Mouse (Mus musculus): ENCODE data around the gene Fkrp. TPM values are rescaled to one million over a fixed set of nuclear protein-coding genes. Genes with fewer than 3 reads are reported as not detected.
A peak's percentile ranks its signal among the peaks of the same experiment; 100 is the strongest.

Gene Fkrp
- 36.3 and 36.6 TPM in 2 replicates for polyA plus RNA-seq (2015; fragmentation: Nextera tagmentation; extraction: Ambion mirVana)

DNA sequence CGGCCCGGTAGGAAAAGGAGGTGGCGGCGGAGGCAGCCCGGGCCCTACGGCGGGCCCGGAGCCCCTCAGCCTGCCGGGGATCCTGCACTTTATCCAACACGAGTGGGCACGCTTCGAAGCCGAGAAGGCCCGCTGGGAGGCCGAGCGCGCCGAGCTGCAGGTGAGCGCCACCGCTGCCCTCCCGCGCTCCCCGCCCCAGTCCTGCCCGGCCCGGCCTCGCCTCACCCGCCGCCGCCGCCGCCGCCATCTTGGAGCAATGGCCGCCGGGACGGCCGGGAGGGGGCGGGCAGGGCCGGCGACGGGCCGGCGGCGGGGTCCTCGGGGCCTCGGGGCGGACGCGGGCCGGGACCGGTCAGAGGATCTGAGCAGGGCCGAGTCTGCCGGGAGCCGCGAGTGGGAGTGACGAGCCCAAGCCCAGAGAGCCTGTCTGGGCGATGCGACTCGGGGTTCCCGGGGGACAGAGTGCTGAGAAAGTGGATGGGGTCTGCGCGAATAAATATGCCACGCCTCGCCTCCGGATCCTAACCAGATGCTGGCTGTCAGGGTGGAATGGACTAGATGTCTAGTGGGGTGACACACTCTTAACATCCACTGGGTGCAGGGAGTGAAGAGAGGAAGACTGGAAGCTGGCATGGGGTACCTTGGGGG is at the start of gene Fkrp:
TSS of gene Fkrp (minus strand) at position 258 of the 648 bp plus-strand sequence.
- Histone ChIP-seq H3K27ac (ENCODE audit: low read length) (peak within 1 kb of the TSS; percentile 95), H3K27me3 (ENCODE audit: insufficient read depth, low read length) (no peaks in the 10 kb centered on the region), H3K9me3 (ENCODE audit: low read length) (no peaks in the 10 kb centered on the region), H3K4me1 (ENCODE audit: insufficient read depth, low read length) (peaks cover 36% of the 10 kb centered on the region), H3K4me2 (replicated peaks; ENCODE audit: low read depth, low read length) (peak within 1 kb of the TSS; percentile 70), H3K9ac (replicated peaks; ENCODE audit: low read length) (peak within 1 kb of the TSS; percentile 99), H3K4me3 (ENCODE audit: low read length) (peak within 1 kb of the TSS; percentile 84), H3K36me3 (ENCODE audit: insufficient read depth, low read length) (peaks cover 16% of the 10 kb centered on the region)
- under 1% methylated on average over 53 of the region's 64 CpGs for WGBS
- ATAC-seq (ENCODE audit: low FRiP score, low TSS enrichment): peak; percentile 79

DNA sequence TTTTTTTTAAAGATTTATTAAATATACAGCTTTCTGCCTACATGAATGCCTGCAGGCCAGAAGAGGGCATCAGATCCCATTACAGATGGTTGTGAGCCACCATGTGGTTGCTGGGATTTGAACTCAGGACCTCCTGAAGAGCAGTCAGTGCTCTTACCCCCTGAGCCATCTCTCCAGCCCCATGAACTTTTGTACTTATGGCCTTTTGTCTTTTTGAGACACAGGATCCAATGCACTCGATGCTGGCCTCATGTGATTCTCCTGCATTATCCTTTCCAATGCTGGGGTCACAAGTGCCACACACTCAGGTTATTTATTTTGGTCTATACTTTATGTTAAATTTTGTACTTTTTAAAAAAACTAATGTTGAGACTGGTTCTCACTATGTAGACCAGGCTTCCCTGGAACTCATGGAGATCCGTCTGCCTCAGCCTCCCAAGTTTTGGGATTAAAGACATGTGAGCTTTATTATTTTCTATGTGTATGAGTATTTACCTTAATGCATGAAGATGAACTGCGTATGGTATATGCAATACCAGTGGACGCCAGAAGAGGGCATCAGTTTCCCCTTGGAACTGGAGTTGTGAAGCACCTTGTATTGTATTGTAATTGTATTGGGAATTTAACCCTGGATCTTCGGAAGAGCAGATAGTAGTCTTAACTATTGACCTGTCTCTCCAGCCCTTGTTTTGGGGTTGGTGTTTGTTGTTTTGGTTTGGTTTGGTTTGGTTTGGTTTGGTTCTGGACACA is 43.5 kb upstream of the Fkrp start:
- no peak overlapping the region for H3K9ac ChIP-seq (replicated peaks; ENCODE audit: low read length)
- H3K27ac ChIP-seq (ENCODE audit: low read length): no peak overlapping the region
- no peaks in the 10 kb centered on the region for H3K4me1 ChIP-seq (ENCODE audit: insufficient read depth, low read length)
- 33% methylated on average over 5 of the region's 5 CpGs for WGBS
- no peak overlapping the region for H3K4me3 ChIP-seq (ENCODE audit: low read length)
- peaks cover 33% of the 10 kb centered on the region for H3K36me3 ChIP-seq (ENCODE audit: insufficient read depth, low read length)
- ATAC-seq (ENCODE audit: low FRiP score, low TSS enrichment): no peak
- H3K4me2 ChIP-seq (replicated peaks; ENCODE audit: low read depth, low read length): no peak overlapping the region
- no peaks in the 10 kb centered on the region for H3K9me3 ChIP-seq (ENCODE audit: low read length)
- no peaks in the 10 kb centered on the region for H3K27me3 ChIP-seq (ENCODE audit: insufficient read depth, low read length)

- H3K4me3 ChIP-seq (ENCODE audit: low read length): no peak overlapping the region
- H3K9ac ChIP-seq (replicated peaks; ENCODE audit: low read length): no peak overlapping the region
- no peaks in the 10 kb centered on the region for H3K4me1 ChIP-seq (ENCODE audit: insufficient read depth, low read length)
- WGBS: 21% methylated on average over 17 of the region's 17 CpGs
- no peak for ATAC-seq (ENCODE audit: low FRiP score, low TSS enrichment)
- peaks cover 38% of the 10 kb centered on the region for H3K36me3 ChIP-seq (ENCODE audit: insufficient read depth, low read length)
- no peak overlapping the region; the same call in 1 of the 2 replicates for H3K4me2 ChIP-seq (replicated peaks; ENCODE audit: low read depth, low read length)
- no peaks in the 10 kb centered on the region for H3K9me3 ChIP-seq (ENCODE audit: low read length)
- no peaks in the 10 kb centered on the region for H3K27me3 ChIP-seq (ENCODE audit: insufficient read depth, low read length)
- no peak overlapping the region for H3K27ac ChIP-seq (ENCODE audit: low read length)
Measured at GRCm38 (mm10) chr7:16858336-16858735, 41.8 kb upstream of the Fkrp start.

DNA sequence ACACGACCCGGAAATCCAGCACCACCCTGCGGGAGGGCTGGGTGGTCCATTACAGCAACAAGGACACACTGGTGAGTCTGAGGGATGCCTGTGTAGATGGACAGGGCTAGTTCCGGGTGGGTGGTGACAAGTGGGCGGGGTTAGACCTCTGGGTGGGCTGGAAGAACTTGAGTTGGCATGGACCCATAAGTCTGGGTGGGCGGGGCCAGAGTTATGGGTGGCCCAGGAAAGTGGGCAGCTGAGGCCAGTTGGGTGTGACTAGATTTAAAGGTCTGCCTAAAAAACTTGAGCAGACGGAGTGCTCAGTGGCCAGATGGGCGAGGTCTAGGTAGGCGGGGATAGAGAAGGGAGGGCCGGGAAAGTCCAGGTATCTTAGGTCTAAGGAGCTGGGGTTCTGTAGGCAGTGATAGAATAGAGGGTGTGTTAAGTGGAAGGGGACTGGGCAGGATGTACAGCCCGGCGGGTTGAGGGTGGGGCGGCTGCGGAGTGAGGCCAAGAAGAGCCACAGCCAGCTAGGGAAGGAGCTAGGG is 36.8 kb upstream of the Fkrp start:
- no peak overlapping the region for H3K27ac ChIP-seq (ENCODE audit: low read length)
- H3K4me1 ChIP-seq (ENCODE audit: insufficient read depth, low read length): no peaks in the 10 kb centered on the region
- H3K27me3 ChIP-seq (ENCODE audit: insufficient read depth, low read length): no peaks in the 10 kb centered on the region
- no peak overlapping the region for H3K4me3 ChIP-seq (ENCODE audit: low read length)
- H3K36me3 ChIP-seq (ENCODE audit: insufficient read depth, low read length): peaks cover 67% of the 10 kb centered on the region
- no peaks in the 10 kb centered on the region for H3K9me3 ChIP-seq (ENCODE audit: low read length)
- H3K9ac ChIP-seq (replicated peaks; ENCODE audit: low read length): no peak overlapping the region
- WGBS: 79% methylated on average over 14 of the region's 14 CpGs
- no peak for ATAC-seq (ENCODE audit: low FRiP score, low TSS enrichment)
- no peak overlapping the region for H3K4me2 ChIP-seq (replicated peaks; ENCODE audit: low read depth, low read length)

DNA sequence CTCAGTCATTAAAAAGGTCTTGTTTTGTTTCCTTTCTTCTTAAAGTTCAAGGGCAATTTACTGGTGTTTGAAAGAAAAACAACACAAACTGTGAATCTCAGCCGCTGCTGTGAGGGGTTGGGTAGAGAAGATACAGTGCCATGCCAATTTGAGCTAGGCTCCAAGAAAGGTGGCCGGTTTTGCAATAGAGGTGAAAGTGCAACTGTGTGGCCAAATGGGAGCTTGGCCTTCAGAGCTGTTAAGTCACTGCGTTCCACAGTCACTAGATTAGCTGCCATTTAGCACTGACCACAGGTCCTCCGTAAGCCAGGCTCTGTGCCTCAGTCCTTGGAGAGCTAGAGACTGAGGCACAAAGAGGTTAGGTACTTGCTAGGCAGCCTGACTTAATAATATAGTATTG is 35.1 kb upstream of the Fkrp start:
- Histone ChIP-seq H3K27ac (ENCODE audit: low read length) (no peak overlapping the region), H3K4me3 (ENCODE audit: low read length) (no peak overlapping the region), H3K36me3 (ENCODE audit: insufficient read depth, low read length) (peaks cover 62% of the 10 kb centered on the region), H3K27me3 (ENCODE audit: insufficient read depth, low read length) (no peaks in the 10 kb centered on the region), H3K9ac (replicated peaks; ENCODE audit: low read length) (no peak overlapping the region), H3K9me3 (ENCODE audit: low read length) (no peaks in the 10 kb centered on the region), H3K4me1 (ENCODE audit: insufficient read depth, low read length) (no peaks in the 10 kb centered on the region), H3K4me2 (replicated peaks; ENCODE audit: low read depth, low read length) (no peak overlapping the region)
- WGBS: 65% methylated on average over 4 of the region's 4 CpGs
- no peak for ATAC-seq (ENCODE audit: low FRiP score, low TSS enrichment)

DNA sequence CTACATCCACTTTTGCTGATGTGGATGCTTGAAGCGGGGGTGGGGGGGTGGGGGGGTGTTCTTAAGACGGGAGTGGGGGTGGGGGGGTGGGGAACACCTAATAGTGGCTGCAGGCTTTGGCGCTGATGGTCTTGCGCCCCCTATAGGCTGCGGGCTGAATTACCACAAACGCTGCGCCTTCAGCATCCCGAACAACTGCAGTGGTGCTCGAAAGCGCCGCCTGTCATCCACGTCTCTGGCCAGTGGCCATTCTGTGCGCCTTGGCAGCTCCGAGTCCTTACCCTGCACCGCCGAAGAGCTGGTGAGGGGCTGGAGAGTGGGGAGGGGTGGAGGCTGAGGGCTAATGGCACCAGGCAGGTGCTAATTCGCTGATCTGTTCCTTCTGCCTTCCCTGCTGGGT is 32.0 kb upstream of the Fkrp start:
- H3K4me3 ChIP-seq (ENCODE audit: low read length): no peak overlapping the region
- H3K9me3 ChIP-seq (ENCODE audit: low read length): no peaks in the 10 kb centered on the region
- H3K9ac ChIP-seq (replicated peaks; ENCODE audit: low read length): no peak overlapping the region
- ATAC-seq (ENCODE audit: low FRiP score, low TSS enrichment): no peak
- 28% methylated on average over 17 of the region's 17 CpGs for WGBS
- H3K4me1 ChIP-seq (ENCODE audit: insufficient read depth, low read length): peaks cover 23% of the 10 kb centered on the region
- no peaks in the 10 kb centered on the region for H3K27me3 ChIP-seq (ENCODE audit: insufficient read depth, low read length)
- H3K4me2 ChIP-seq (replicated peaks; ENCODE audit: low read depth, low read length): no peak overlapping the region
- peaks cover 33% of the 10 kb centered on the region for H3K36me3 ChIP-seq (ENCODE audit: insufficient read depth, low read length)
- no peak overlapping the region for H3K27ac ChIP-seq (ENCODE audit: low read length)

GRCm38 (mm10) chr7:16847507-16847906 is 31.0 kb upstream of the Fkrp start:
- H3K27me3 ChIP-seq (ENCODE audit: insufficient read depth, low read length): no peaks in the 10 kb centered on the region
- ATAC-seq (ENCODE audit: low FRiP score, low TSS enrichment): no peak
- no peak overlapping the region for H3K4me3 ChIP-seq (ENCODE audit: low read length)
- H3K9me3 ChIP-seq (ENCODE audit: low read length): no peaks in the 10 kb centered on the region
- peaks cover 28% of the 10 kb centered on the region for H3K4me1 ChIP-seq (ENCODE audit: insufficient read depth, low read length)
- no peak overlapping the region for H3K9ac ChIP-seq (replicated peaks; ENCODE audit: low read length)
- no peak overlapping the region for H3K4me2 ChIP-seq (replicated peaks; ENCODE audit: low read depth, low read length)
- peaks cover 28% of the 10 kb centered on the region for H3K36me3 ChIP-seq (ENCODE audit: insufficient read depth, low read length)
- no peak overlapping the region for H3K27ac ChIP-seq (ENCODE audit: low read length)
- WGBS: 84% methylated on average over 19 of the region's 19 CpGs

DNA sequence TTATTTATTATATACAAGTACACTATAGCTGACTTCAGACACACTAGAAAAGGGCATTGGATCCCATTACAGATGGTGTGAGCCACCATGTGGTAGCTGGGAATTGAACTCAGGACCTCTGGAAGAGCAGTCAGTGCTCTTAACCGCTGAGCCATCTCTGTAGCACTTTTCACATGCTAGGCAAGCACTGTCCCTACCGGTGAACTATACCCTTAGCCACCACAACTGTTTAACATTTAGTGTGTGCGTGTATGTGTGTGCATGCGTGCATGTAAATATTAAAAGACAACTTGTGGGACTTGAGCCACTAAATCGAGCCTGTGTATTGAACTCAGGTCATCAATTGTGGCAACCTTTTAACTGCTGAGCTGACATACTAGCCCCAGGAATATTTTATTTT is 30.2 kb upstream of the Fkrp start:
- no peak overlapping the region for H3K27ac ChIP-seq (ENCODE audit: low read length)

GRCm38 (mm10) chr7:16845820-16846167 is 29.3 kb upstream of the Fkrp start:
- Histone ChIP-seq H3K27ac (ENCODE audit: low read length) (peak overlapping the region; percentile 85), H3K4me1 (ENCODE audit: insufficient read depth, low read length) (peaks cover 37% of the 10 kb centered on the region), H3K4me2 (replicated peaks; ENCODE audit: low read depth, low read length) (peak overlapping the region; percentile 98), H3K9ac (replicated peaks; ENCODE audit: low read length) (peak overlapping the region; percentile 62), H3K36me3 (ENCODE audit: insufficient read depth, low read length) (peaks cover 20% of the 10 kb centered on the region), H3K4me3 (ENCODE audit: low read length) (peak overlapping the region; percentile 71), H3K27me3 (ENCODE audit: insufficient read depth, low read length) (no peaks in the 10 kb centered on the region), H3K9me3 (ENCODE audit: low read length) (no peaks in the 10 kb centered on the region)
- ATAC-seq (ENCODE audit: low FRiP score, low TSS enrichment): no peak
- WGBS: 27% methylated on average over 10 of the region's 10 CpGs

More for the DNA sequence above, 30.2 kb upstream of the Fkrp start:
- Histone ChIP-seq H3K9me3 (ENCODE audit: low read length) (no peaks in the 10 kb centered on the region), H3K4me2 (replicated peaks; ENCODE audit: low read depth, low read length) (no peak overlapping the region), H3K36me3 (ENCODE audit: insufficient read depth, low read length) (peaks cover 23% of the 10 kb centered on the region), H3K9ac (replicated peaks; ENCODE audit: low read length) (no peak overlapping the region), H3K4me3 (ENCODE audit: low read length) (no peak overlapping the region), H3K4me1 (ENCODE audit: insufficient read depth, low read length) (peaks cover 35% of the 10 kb centered on the region), H3K27me3 (ENCODE audit: insufficient read depth, low read length) (no peaks in the 10 kb centered on the region)
- ATAC-seq (ENCODE audit: low FRiP score, low TSS enrichment): no peak
- 96% methylated on average over 5 of the region's 5 CpGs for WGBS

All from kidney, embryonic 16.5 days (tissue).